Mouse (Mus musculus) brain, embryonic 18.5 days (tissue): Measurements from ENCODE around the gene Pigu.

Source experiments
- DNase-seq: peaks from one replicate; pipeline ENCODE4 v3.0.0-alpha.2; 2012; ENCODE audit warnings: low read depth, low spot score

Pigu gene

DNA sequence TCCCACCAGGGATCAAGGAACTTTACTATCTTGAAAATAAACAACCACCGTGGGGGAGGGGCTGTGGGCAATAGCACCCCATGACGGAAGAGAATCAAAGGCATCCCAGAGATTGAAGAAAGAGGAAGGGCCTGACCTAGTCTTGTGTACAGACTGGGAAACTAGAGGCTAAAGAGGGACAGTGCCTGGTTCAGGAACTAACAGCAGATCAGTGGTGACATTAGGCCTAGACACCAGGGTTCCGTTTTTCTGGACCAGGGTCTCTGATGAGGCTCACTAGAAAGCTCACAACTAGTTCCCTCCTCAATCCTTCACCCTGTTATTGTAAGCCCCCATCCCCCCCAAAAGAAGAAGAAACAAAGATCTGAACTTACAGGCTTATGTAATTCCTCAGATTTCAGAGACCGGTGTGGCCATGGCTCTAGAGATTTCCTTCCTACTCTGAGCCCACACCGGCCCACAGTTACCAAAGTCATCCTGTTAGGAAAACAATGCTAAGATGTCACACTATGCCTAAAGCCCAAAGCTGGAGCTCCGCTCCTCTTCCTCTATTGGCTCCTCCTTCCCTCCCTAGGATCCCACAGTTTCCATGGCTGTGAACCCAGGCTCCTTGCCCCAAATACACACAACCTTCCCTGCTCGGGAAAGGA lies 10.5 kb upstream of the Pigu start:
- DNase-seq: no peak

DNA sequence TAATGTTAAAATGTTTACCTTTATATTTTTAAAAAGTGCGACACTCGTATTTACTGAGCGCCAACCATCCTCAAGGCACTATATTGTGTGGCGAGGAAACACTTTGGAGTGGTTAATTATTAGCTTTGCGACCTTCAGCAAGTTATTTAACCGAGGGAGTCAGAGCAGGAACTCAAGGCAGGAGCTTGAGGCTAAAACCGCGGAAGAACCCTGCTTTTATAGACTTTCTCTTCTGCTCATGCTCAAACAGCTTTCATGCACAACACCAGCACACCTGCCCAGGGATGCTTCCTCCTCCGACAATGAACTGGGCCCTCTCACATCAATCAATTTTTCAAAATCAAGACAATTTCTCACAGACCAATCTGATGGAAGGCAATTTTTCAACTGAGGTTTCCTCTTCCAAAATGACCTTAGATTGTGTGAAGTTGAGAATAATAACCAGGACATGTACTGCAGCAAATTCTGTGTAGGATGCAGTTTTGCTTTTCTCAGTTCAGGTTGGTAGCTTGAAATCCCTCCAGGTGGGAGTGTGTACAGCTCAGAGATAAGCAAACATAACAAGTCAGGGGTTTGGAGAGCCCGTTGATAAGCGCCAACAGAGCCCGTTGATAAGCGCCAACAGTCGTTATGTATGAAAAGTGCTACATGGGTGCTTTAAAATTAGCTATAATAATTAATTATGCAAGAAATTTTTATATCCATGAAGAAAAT lies 613 bp upstream of the Pigu start:
- DNase-seq: no peak

DNA sequence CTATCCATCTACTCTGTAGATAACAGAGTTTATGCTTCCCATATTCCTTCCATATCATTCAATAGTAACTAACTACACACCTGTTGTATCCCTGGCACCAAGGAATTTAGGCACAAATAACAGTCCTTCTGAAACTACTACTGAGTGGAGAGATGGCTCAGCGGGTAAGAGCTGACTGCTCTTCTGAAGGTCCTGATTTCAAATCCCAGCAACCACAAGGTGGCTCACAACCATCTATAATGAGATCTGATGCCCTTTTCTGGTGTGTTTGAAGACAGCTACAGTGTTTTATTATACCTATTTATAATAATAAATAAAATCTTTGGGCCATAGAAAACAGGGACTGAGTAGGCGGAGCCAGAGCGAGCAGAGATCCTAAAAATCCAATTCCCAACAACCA lies 2.8 kb downstream of the Pigu start:
- DNase-seq: no peak

DNA sequence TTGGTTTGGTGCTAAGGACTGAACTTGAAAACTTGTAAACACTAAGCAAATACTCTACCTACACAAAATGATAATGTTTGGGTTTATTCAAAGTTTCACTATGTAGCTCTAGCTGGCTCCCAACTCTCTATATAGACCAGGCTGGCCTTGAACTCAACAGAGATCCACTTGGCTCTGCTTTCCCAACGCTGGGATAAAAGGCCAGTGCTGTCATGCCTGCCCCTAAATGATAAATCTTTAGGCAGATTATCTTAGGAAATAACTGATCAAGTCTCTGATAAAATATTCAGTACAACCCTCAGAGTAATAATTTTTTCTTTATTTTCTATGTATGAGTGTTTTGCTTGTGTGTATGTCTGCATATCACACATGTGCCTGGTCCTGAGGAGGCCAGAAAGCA lies 10.6 kb downstream of the Pigu start:
- DNase-seq: no peak

DNA sequence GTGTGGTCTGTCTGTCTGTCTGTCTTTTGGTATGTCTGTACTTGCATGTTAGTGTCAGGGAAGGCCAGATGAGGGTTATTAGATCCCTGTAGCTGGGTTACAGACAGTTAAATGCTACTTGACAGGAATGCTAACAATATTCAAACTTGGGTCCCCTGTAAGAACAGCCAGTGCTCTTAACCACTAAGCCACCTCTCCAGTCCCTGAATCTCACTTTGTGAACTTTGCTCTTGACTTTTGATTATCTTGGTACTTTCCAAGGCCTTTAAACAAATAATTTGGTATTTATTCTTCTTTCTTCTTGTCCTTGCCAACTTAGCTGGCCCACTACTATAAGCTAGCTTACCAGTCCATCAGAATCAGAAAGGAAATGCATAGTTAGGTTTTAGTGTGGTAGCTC lies 17.1 kb downstream of the Pigu start:
- no peak for DNase-seq

DNA sequence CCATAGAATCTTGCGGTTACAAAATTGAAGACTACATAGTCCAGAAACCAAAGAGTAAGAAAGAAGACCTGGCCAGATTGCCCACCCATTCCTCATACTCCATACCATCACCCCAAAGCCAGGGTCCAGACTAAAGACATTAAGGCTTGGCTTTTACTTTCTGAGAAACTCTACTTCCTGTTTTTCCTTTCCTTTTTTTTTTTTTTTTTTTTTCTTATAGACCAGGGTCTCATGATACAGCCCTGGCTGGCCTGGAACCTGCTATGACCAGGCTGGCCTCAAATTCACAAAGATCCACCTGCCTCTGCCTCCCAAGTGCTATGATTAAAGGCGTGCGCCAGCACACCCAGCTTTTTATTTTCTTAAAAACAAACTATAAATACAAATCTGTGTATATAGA lies 21.0 kb downstream of the Pigu start:
- no peak for DNase-seq

DNA sequence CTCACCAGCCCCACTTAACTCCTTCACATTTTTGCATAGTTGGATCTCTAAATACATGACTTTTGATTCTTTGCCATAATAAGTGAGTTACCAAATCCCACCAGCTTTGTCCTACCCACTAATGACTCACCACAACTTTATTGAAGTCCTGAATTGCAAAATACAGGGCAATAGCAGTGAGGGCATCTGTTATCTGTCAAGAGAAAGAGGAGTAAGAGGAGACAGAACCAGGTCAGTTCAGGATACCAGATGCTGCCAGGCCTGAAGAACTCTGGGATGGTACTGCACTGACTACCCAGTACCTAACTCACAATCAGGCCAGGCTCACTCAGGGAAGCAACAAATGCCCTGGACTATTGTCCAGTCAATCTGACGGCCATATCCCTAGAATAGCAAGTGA lies 22.0 kb downstream of the Pigu start:
- no peak for DNase-seq

DNA sequence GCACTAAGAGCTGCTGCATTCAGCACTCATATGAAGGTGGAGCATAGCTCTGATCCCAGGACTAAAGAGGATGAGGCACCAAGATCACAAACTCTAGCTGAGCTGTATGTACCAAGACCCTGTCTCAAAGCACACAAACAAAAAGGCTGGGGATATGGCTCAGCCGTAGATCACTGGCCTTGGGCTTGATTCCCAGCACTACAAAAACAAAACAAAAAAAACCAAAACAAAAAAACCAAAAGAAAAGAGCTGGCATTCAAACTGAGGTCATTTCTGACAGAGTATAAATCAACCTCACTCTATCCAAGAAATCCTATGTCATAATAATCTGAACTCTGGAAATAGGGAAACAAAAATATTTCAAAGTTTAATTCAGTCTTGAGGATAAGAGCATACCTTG lies 23.8 kb downstream of the Pigu start:
- DNase-seq: no peak

DNA sequence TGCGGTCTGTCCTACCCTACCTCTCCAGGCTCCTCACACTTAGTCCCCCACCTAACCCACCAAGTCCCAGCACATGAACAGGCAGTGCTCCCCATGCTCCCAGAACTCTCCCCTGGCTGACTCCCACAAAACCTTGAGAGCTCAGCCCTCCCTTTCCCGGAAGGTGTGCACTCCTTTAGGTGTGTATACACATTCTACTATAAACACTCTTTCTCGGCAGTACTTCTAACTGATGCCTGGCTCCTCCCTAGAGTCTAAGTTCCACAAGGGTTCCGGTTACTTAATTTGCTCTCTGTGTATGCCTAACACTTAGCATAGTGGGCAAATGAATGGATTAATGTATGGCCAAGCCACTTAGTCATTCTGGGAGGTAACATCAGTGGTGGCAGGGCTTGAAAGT lies 25.9 kb downstream of the Pigu start:
- no peak for DNase-seq

DNA sequence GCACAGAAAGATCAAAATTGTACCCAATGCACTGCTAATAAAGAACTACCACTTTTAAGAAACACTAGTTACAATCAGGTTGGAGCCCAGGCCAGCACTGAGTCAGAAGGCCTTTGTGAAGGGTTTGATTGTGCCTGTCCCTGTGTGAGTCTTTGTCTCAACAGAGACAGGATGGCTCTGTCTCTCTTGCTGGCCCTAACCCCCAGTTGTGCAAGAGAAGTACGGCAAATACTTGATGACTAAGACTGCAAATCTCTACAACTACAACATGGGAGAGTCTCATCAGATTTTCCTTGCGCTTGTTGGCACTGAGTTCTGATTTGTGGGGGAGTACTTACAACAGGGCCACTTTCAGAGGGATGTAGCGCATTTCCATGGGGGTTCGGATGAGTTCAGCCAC lies 26.4 kb downstream of the Pigu start:
- DNase-seq: no peak

DNA sequence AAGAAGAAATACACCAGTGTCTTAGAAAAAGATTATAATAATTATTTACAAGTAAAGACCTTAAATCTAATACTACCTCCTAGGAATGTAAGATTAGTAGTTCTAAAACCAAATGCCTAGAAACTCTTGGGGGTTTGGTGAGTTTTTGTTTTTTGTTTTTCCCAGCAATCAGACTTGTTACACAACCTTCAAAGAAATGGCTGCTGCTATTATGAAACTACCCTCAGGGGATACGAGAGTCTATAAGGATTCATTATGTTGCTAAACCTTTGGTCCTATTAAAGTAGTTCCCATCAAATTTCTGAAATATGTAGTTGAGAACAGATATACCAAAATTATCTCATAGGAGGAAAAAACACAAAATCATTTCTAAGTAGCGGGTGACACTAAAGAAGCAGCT lies 27.5 kb downstream of the Pigu start:
- no peak for DNase-seq

DNA sequence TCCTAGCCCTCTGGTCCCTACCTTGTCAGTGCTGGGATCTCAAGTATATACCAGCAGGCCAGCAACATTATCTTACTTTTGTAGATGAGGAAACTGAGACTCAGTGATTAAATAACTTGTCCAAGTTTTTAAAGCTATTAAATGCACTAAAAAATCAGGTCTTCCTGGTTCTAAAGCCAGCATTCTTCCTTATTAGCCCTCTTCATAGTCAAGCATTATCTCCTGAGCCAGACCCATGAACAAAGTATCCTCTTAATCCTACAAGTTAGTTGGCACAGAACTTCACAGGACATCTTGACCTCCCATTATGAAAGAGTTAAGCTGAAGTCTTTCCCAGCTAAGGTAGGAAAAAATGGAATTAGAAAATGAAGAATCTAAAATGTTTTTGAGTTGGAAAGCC lies 28.3 kb downstream of the Pigu start:
- DNase-seq: no peak

DNA sequence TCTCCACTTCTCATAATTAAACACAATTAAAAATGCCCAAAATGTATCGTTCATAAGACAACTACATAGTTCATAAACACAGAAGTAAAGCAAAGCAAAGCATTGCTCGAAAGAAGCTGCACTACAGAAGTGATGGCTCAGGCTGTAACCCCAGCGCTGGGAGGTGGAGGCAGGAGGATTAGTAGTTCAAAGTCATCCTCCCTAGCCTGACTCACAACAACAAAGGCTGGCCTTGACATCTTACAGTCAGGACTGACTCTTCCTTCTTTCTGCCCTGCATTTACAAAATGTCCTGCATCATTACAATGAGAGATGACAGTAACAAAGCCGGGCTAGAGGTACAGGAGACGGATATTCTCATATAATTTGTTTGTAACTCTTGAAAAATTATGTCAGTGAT lies 29.3 kb downstream of the Pigu start:
- no peak for DNase-seq

DNA sequence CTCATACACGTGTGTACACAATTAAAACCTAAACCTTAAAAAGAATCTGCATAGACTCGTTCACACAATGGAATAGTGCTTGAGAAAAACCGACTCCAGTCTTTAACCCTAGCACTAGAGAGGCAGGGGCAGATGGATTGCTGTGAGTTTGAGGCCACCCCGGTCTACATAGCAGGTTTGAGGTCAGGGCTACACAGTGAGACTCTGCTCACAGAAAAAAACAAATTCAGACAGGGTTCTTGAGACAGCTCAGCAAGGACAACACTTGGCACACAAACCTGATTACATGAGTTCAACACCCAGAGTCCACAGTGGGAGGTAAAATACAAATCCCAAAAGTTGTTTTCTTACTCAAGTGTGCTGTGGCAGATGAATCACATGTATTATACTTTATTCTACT lies 31.2 kb downstream of the Pigu start:
- DNase-seq: no peak

DNA sequence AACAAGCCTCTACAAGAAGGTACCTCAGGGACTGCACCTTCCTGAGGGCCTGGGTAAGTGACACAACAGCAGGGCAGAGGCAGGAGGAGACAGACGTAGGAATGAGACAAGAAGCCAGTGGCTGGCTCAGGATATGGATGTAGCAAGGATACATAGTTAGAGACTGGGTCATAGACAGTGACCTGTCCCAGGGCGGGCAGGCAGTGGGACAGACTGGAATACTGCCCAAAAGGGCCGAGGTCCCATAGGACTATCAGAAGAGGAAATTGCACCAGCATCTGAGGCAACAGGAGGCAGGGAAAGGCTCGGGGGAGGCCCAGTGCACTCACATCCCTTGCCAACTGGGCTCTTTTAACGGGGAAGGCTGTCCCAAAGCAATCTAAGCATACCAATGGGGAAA lies 36.6 kb downstream of the Pigu start:
- DNase-seq: no peak

DNA sequence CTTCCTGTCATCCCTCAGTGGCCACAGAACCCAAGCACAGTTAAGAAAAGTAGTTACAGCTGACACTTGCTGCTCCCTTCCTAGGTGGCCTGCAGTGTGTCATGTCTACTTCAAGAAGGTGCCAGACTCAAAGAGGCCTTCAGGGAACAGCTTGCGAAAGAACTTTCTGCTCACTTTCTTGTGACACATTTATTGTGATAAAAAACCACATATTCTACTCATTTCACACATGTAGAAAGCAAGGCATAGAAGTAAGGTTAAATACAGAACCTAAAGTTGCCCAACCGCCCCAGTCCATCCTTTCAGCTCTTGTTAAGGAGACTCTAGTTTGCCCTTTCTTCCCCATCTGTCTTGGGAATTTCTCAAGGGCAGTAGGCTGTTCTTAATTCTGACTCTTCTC lies 38.6 kb downstream of the Pigu start:
- DNase-seq: no peak

DNA sequence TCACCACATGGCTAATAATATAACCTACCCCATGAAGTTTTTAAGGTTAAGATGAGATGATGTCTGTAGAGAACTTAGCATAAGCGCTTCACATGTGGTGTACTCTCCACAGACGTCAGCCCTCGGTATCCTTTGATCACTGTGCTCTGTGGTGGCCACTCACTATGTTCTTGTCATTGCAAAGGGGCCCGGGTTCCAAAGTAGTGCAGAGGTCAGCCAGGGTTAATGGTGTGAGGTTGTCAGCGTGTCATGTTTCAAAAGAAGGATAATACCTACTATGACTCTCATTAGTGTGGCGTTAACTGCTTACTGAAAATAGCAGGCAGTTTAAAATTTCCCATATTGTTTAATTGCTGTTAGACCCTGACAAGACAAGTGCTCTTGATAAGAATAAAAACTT lies 43.6 kb downstream of the Pigu start:
- no peak for DNase-seq

DNA sequence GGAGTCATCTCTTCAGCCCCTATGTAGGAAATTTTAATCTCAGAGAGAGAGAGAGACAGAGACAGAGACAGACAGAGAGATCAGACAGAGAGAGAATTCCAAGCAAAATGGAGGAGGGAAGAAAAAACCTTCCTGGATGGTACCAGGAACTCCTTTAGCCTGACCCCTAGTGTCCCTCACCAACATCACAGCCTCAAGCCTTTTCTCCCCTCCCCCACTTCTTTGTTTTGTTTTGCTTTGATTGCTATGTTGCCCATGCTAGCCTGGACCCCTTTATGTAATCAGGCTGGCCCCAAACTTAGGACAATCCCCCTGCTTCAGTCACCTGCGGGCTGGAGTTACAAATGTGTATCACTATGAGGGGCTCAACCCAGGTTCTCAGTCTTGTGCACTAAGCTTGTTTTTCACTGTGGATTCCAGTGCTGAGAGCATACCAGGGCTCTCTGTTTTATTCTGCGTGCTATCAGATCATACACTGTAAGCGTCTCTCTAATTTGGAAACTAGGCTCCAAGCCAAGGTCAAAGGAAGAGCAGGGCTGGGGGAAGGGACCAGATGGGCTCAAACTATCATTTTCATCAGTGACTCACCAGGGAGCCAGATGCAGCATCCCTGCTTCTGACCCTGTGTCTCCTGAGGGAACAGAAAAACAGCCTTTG lies 48.2 kb downstream of the Pigu start:
- no peak for DNase-seq

DNA sequence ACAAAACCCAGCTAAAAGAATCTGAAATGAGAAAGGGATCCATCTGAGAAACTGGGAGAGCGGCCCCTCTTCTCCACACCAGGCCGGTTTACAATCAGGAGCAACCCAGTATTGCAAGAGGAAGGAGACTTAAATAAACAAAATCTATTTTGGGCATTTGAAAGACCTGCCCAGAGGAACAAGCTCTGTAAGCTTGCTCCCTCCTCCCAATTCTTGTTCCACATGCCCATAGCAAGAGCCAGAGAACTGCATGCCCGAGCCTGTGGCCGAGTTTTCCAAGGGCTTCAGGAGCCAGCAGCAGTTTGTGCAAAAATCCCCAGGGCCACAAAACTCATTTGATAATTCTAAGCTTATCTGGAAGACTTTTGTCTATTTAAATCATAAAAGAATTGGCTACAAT lies 57.7 kb downstream of the Pigu start:
- DNase-seq: no peak

DNA sequence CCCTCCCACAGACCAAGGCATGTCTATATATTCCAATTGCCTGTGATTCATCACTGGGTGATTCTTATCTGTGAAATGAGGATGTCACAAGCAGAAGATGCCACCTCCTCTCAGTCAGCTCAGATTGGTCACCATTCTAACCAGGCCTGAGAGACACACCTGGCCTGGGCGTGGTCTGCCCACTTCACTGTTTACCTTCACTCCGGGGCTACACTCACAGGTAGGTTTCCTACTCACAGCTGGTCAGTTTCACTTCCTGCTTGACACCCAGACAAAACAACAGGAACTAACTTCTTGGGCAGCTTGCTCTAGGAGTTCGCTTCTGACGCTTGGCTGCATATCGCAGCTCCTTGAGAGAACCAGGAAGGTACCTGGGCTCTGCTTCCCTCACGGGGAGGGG lies 61.8 kb downstream of the Pigu start:
- no peak for DNase-seq

DNA sequence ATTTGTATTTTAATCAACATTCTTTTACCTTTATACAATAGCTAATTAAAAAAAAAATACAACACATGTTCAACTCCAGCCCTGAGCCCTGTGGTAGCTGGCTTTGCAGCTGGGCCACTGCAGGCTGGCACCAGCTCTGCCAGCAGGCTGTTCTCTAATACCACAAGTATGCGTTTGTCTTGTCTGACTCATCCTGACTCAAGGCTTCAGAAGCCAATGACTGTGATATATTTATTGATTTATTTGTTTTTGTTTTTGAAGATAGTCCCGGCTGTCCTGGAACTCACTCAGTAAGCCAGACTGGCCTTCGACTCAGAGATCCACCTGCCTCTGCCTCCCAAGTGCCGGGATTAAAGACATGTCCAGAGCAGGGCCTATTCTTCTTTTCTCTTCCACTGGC lies 63.3 kb downstream of the Pigu start:
- DNase-seq: no peak

DNA sequence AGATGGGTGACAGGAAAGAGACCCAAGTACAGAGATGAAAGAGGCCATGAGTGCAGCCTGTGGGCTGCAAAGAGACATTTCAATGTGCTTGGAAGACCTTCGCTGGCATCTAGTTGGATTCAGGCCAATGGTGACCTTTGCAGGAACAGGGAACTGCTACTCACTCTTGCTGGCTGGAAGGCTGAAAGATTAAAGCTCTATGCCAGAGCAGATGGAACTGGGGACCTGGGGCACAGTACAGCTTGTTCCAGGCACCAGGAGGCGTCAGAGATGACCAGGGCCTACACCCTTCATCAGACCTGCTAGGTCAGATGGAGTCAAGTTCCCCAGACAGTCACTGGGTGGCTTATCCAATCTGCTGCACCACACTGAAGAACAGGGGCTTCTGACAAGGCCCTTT lies 63.8 kb downstream of the Pigu start:
- no peak for DNase-seq

DNA sequence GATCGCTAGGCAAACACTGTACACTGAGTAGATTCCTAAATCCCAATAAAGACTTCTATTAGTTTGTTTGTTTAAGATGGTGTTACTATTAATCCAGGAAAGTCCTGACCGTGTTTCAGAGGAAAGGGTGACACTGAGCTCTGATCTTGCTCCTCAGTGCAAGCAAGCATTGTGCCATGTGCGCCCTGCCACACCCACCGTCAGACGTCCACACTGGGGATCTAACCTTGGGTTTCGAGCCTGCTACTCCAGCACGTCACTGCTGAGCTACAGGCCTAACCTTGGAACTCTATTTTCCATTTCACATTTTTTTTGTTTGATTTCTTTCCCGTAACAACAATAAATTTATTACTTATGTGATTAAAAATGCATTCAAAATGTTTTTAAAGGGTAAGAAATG lies 67.2 kb downstream of the Pigu start:
- DNase-seq: no peak
